Mouse (Mus musculus) hindbrain, embryonic 14.5 days (tissue): ENCODE measurements around the gene Trim58. TPM values are rescaled to one million over a fixed set of nuclear protein-coding genes. Genes with fewer than 3 reads are reported as not detected.

Experiments
- ATAC-seq: fragments of 200-750 bp; cut with Nextera tagmentation; 2 replicates; pipeline ENCODE4 v1.8.0; 2017; ENCODE audit warnings: moderate number of reproducible peaks, mild to moderate bottlenecking, moderate TSS enrichment, moderate library complexity; ENCODE audit not compliant: low FRiP score
- DNase-seq: peaks from one replicate; pipeline ENCODE4 v3.0.0-alpha.2; 2015; ENCODE audit warnings: low spot score
- H3K27ac ChIP-seq: fragments of 300-500 bp; sonication (generic); 2 replicates; pipeline ENCODE4 v1.5.1; 2014; ENCODE audit warnings: mild to moderate bottlenecking, moderate library complexity
- H3K27me3 ChIP-seq: fragments of 300-500 bp; sonication (generic); 2 replicates; pipeline ENCODE4 v1.6.1; 2014; ENCODE audit warnings: mild to moderate bottlenecking, low read length, mixed read lengths; ENCODE audit not compliant: control insufficient read depth, insufficient read depth
- H3K36me3 ChIP-seq: fragments of 300-500 bp; sonication (generic); replicated peaks from 2 replicates; pipeline ENCODE4 v1.6.1; 2014; ENCODE audit not compliant: control insufficient read depth, insufficient read depth
- H3K4me1 ChIP-seq: fragments of 300-500 bp; sonication (generic); replicated peaks from 2 replicates; pipeline ENCODE4 v1.6.1; 2014; ENCODE audit warnings: antibody characterized with exemption, low read length, mixed read lengths; ENCODE audit not compliant: control insufficient read depth, insufficient read depth
- H3K4me2 ChIP-seq: fragments of 300-500 bp; sonication (generic); replicated peaks from 2 replicates; pipeline ENCODE4 v1.6.1; 2014; ENCODE audit warnings: mild to moderate bottlenecking, moderate library complexity
- H3K4me3 ChIP-seq: fragments of 300-500 bp; sonication (generic); replicated peaks from 2 replicates; pipeline ENCODE4 v1.5.1; 2014; ENCODE audit warnings: mild to moderate bottlenecking, low read length
- H3K9ac ChIP-seq: fragments of 300-500 bp; sonication (generic); 2 replicates; pipeline ENCODE4 v1.6.1; 2014
- H3K9me3 ChIP-seq: fragments of 300-500 bp; sonication (generic); 2 replicates; pipeline ENCODE4 v1.6.1; 2016; ENCODE audit warnings: low read length; ENCODE audit not compliant: control insufficient read depth
- whole genome bisulfite sequencing: fragments of 180-500 bp; shearing (Covaris S2); extraction: QIAGEN DNeasy Blood & Tissue Kit; methylation state at CpG from one replicate; pipeline ENCODE4 v1.1.7; 2014; 5-methylcytosine and 5-hydroxymethylcytosine counted together
- polyA plus RNA-seq: library from polyadenylated mRNA; unstranded; fragments of >200 nt; fragmentation: Nextera tagmentation; extraction: Ambion mirVana; gene quantifications from 2 replicates; pipeline ENCODE4 v1.2.1, GENCODE M21; 2014

Trim58 gene
- 0.20 TPM in 1 of 2 replicates, not detected in the other for polyA plus RNA-seq

DNA sequence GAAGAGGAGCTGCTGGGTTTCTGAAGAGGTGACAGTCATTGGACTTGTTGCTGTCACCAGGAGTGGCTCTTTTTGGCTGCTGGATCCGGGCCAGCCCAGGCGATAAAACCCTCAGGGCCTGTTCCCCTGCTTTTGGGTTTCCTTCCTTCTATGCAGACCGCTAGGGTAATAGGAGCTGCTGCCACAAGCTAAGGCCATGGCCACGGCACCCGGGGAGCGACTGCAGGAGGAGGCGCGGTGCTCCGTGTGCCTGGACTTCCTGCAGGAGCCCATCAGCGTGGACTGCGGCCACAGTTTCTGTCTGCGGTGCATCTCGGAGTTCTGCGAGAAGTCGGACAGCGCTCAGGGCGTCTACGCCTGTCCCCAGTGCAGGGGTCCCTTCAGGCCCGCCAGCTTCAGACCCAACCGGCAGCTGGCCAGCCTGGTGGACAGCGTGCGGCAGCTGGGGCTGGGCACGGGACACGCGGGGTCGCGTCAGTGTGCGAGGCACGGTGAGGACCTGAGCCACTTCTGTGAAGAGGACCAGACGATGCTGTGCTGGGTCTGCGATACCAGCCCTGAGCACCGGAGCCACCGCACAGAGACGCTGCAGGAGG is at the start of gene Trim58:
TSS of gene Trim58 (plus strand) at position 194 of the 596 bp plus-strand sequence.
- Histone ChIP-seq H3K4me3 (peak within 1 kb of the TSS; percentile 35), H3K27me3 (peaks cover 14% of the 10 kb centered on the region; the same call in 1 of the 2 replicates), H3K4me1 (peaks cover 8% of the 10 kb centered on the region), H3K4me2 (peak within 1 kb of the TSS; percentile 93), H3K9me3 (no peaks in the 10 kb centered on the region), H3K36me3 (no peaks in the 10 kb centered on the region), H3K27ac (no peak within 1 kb of the TSS), H3K9ac (peak within 1 kb of the TSS; percentile 54)
- DNase-seq = no peak
- 0 out of 2 replicates have a peak, but pooled peaks have one; percentile 37 for ATAC-seq
- 4% methylated on average over 34 of the region's 34 CpGs for WGBS

DNA sequence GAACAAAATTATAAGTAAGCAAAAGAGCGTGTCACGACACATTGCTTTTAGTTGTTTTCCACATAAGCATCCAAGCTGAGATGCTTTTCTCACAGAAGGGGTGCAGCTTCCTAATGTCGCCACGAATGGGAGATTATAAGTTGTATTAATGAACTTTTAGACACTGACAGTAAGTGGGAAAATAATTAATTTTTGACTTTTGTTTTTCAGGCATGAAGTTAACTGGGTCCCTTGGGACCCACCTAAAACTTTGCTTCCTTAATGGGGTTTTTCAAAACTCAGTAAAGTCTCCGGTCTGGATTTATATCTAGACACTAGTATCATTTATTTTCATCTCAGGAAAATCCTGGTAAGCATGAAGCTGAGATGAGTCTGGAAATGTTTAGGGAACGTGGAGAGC is 45.5 kb upstream of the Trim58 start, which contains the start of gene Olfr324:
TSS of gene Olfr324 (plus strand) at position 301 of the 400 bp plus-strand sequence.
- no peak for ATAC-seq
- 83% methylated on average over 6 of the region's 6 CpGs for WGBS

DNA sequence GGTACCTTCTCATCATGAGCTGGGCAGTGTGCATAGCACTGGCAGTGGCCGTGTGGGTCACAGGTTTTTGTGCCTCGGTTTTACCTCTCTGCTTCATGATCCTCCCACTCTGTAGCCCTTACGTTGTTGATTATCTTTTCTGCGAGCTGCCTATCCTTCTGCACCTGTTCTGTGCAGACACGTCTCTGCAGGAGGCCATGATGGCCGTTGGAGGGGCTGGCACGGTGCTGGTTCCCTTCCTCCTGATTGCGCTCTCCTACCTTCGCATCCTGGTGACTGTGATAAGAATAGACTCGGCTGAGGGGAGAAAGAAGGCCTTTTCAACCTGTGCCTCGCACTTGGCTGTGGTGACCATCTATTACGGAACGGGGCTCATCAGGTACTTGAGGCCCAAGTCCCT is 42.4 kb upstream of the Trim58 start:
- ATAC-seq (no peak), DNase-seq (no peak)
- H3K4me3 ChIP-seq = no peak overlapping the region
- H3K4me2 ChIP-seq = no peak overlapping the region
- no peaks in the 10 kb centered on the region for H3K36me3 ChIP-seq
- H3K27ac ChIP-seq = no peak overlapping the region
- H3K9me3 ChIP-seq = no peaks in the 10 kb centered on the region
- 89% methylated on average over 13 of the region's 13 CpGs for WGBS
- H3K27me3 ChIP-seq = no peaks in the 10 kb centered on the region
- no peak overlapping the region for H3K9ac ChIP-seq
- H3K4me1 ChIP-seq = no peaks in the 10 kb centered on the region

More for the DNA sequence above, 45.5 kb upstream of the Trim58 start, which contains the start of gene Olfr324:
- H3K9ac ChIP-seq = no peak within 1 kb of the TSS
- H3K27ac ChIP-seq = no peak within 1 kb of the TSS
- no peaks in the 10 kb centered on the region for H3K4me1 ChIP-seq
- H3K4me3 ChIP-seq = no peak within 1 kb of the TSS
- H3K9me3 ChIP-seq = no peaks in the 10 kb centered on the region
- H3K36me3 ChIP-seq = no peaks in the 10 kb centered on the region
- H3K27me3 ChIP-seq = no peaks in the 10 kb centered on the region
- no peak within 1 kb of the TSS for H3K4me2 ChIP-seq
- no peak for DNase-seq

DNA sequence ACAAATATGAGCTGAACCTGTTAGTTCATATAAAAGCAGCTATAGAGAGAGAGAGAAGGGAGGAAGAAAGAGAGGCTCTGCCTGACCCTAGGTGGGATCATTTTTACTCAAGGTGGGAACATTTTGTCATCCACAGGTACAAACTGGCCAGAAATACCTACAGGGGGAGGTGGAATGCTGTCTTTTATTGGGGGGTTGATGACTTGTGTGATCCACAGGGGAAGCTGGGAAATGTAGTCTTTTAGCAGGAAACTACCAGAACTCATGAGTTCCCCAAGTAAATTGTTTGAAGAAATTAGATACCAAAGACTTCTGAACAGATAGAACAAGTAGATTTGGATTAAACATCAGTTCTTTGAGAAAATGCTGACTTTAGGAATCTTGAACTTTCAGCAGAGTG is 38.2 kb upstream of the Trim58 start:
- H3K9ac ChIP-seq = no peak overlapping the region
- no peak overlapping the region for H3K4me2 ChIP-seq
- ATAC-seq = no peak
- DNase-seq = no peak
- no peak overlapping the region for H3K4me3 ChIP-seq
- H3K4me1 ChIP-seq = no peaks in the 10 kb centered on the region
- H3K9me3 ChIP-seq = no peaks in the 10 kb centered on the region
- no peaks in the 10 kb centered on the region for H3K36me3 ChIP-seq
- no peak overlapping the region for H3K27ac ChIP-seq
- no peaks in the 10 kb centered on the region for H3K27me3 ChIP-seq

DNA sequence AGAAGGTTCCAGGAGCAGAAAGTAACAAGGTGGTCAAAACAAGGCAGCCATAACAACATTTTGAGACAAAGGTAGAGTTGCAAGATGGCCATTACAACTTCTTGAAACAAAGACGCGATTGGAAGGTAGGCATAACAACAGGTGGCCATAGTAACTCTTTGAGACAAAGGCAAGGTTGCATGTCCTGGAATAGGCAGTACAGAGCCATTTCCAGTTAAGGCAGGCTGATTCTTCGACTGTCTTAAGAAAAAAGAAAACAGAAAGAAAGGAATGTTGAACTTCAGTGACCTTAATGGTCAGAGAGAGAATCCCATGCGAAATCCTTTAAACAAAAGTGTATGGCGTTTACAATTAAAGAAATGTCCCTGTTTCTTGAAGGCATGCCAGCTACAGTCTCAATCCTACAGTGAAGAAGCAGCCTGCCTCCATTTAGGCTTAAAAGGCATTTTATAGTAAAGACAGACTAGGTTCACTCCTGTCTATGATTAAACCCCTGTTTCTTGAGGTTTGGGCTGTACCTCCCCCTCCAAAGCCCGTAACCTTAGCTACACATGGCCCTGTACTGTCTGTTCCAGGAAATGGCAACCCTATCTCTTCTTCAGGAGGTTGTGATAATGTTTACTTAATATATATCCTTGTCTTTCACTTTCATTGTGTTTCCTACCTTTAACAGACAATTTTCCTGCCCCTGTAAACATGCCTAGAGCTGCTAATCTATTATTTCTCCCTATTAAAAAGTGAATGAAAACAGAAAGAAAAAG is 37.3 kb upstream of the Trim58 start:
- WGBS = 82% methylated on average over 6 of the region's 6 CpGs
- H3K4me2 ChIP-seq = no peak overlapping the region
- ATAC-seq (no peak), DNase-seq (no peak)
- no peak overlapping the region for H3K4me3 ChIP-seq
- no peaks in the 10 kb centered on the region for H3K27me3 ChIP-seq
- no peak overlapping the region for H3K9ac ChIP-seq
- no peak overlapping the region for H3K27ac ChIP-seq
- H3K4me1 ChIP-seq = no peaks in the 10 kb centered on the region
- H3K9me3 ChIP-seq = no peaks in the 10 kb centered on the region
- no peaks in the 10 kb centered on the region for H3K36me3 ChIP-seq

- H3K9ac ChIP-seq = no peak overlapping the region
- H3K4me3 ChIP-seq = no peak overlapping the region
- H3K27me3 ChIP-seq = no peaks in the 10 kb centered on the region
- no peaks in the 10 kb centered on the region for H3K36me3 ChIP-seq
- no peak overlapping the region for H3K4me2 ChIP-seq
- ATAC-seq = no peak
- no peak for DNase-seq
- 73% methylated on average over 2 of the region's 2 CpGs for WGBS
- H3K27ac ChIP-seq = no peak overlapping the region
- H3K4me1 ChIP-seq = no peaks in the 10 kb centered on the region
- no peaks in the 10 kb centered on the region for H3K9me3 ChIP-seq
Observed at GRCm38 (mm10) chr11:58604688-58605087, 35.6 kb upstream of the Trim58 start.

- DNase-seq (no peak), ATAC-seq (no peak)
- no peak overlapping the region for H3K27ac ChIP-seq
- no peaks in the 10 kb centered on the region for H3K4me1 ChIP-seq
- no peak overlapping the region for H3K4me3 ChIP-seq
- H3K9me3 ChIP-seq = no peaks in the 10 kb centered on the region
- H3K4me2 ChIP-seq = no peak overlapping the region
- H3K9ac ChIP-seq = no peak overlapping the region
- H3K27me3 ChIP-seq = no peaks in the 10 kb centered on the region
- 88% methylated on average over 3 of the region's 3 CpGs for WGBS
- H3K36me3 ChIP-seq = no peaks in the 10 kb centered on the region
Observed at GRCm38 (mm10) chr11:58605228-58605627, 35.0 kb upstream of the Trim58 start.

- 91% methylated on average over 12 of the region's 12 CpGs for WGBS
- H3K4me3 ChIP-seq = no peak overlapping the region
- H3K36me3 ChIP-seq = no peaks in the 10 kb centered on the region
- DNase-seq (no peak), ATAC-seq (no peak)
- no peaks in the 10 kb centered on the region for H3K9me3 ChIP-seq
- H3K4me1 ChIP-seq = no peaks in the 10 kb centered on the region
- H3K9ac ChIP-seq = no peak overlapping the region
- no peak overlapping the region for H3K27ac ChIP-seq
- no peaks in the 10 kb centered on the region for H3K27me3 ChIP-seq
- no peak overlapping the region for H3K4me2 ChIP-seq
Observed at GRCm38 (mm10) chr11:58606177-58606919, 33.9 kb upstream of the Trim58 start.

GRCm38 (mm10) chr11:58607030-58607429 is 33.2 kb upstream of the Trim58 start:
- Histone ChIP-seq H3K36me3 (no peaks in the 10 kb centered on the region), H3K4me1 (no peaks in the 10 kb centered on the region), H3K4me2 (no peak overlapping the region), H3K9me3 (no peaks in the 10 kb centered on the region), H3K4me3 (no peak overlapping the region), H3K27me3 (no peaks in the 10 kb centered on the region), H3K27ac (no peak overlapping the region), H3K9ac (no peak overlapping the region)
- DNase-seq (no peak), ATAC-seq (no peak)
- WGBS = 74% methylated on average over 6 of the region's 6 CpGs
